Mouse (Mus musculus): Measurements from ENCODE around the gene Ifrd2. TPM values are rescaled to one million over a fixed set of nuclear protein-coding genes. Genes with fewer than 3 reads are reported as not detected.

The Ifrd2 gene
- total and polyA plus RNA-seq, 3 experiments = 147 to 292 TPM; not detected in 1

DNA sequence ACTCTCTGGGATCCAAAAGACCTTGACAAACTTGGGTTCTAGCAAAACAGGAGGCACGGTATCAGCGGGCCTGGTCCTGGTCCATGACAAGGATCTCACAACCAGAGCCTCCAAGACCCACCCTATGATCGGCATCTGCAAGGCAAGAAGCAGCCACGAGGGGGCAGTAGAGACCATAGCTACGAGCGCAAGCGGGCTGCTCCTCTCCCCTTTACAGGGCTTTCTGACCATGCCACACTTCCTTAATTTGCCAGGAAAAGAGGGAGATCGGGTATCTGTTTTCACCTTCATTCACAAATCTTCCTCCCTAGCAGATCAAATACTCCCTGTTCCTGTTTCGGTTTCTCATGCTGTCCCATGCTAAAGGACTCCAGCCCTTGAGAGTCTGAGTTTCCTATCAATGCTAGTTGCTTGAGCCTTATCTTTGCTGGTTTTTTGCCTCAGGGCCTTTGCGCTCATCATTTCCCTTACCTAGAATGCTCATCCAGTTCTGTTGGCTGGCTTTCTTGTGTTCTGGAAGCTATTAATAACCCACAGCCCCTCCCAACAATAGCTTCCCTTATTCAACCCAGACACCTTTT lies 14.7 kb downstream of the Ifrd2 start (continued):
- TF ChIP-seq GATA1 (IDR thresholded peaks at IDR 0.05; ENCODE audit: low read depth, low read length) (peak; percentile 83), ELF1 (IDR thresholded peaks at IDR 0.05; ENCODE audit: low read depth, low read length) (peak; percentile 50; the same call in 1 of the 2 replicates), MEF2A (IDR thresholded peaks at IDR 0.05; ENCODE audit: extremely low read depth, insufficient replicate concordance, low read depth, low read length, poor library complexity, severe bottlenecking) (peak; percentile 72; the same call in 1 of the 2 replicates), MYB (IDR thresholded peaks at IDR 0.05; ENCODE audit: low read depth, low read length) (no peak)

DNA sequence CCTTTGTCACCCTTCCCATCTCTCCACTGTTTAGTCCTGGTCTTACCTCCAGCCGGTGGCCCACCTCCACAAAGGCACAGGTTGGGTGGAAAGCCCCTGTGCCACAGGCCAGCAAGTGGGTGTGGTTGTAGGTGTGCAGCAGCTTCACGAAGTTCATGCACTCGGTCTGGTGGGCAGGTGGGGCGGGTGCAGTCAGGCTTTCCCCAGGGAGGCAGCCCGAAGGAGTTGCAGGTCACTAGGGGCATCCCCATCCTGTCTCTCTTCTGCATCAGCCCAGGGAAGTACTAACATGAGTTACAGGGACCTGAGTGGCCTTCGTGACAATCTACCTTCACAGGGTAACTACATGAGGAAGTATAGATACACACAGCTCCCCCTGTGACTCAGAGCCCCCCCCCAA lies 15.8 kb downstream of the Ifrd2 start:
- TF ChIP-seq JUND (IDR thresholded peaks at IDR 0.05; ENCODE audit: low read depth, low read length) = no peak
- TF ChIP-seq POLR2AphosphoS2 (IDR thresholded peaks at IDR 0.05; ENCODE audit: low read length) = no peak
- TF ChIP-seq GABPA (IDR thresholded peaks at IDR 0.05; ENCODE audit: low read depth, low read length) = no peak
- no peak for TF ChIP-seq TAL1 (IDR thresholded peaks at IDR 0.05; ENCODE audit: low read length)
- no peak for TF ChIP-seq EP300 (IDR thresholded peaks at IDR 0.05; ENCODE audit: low read depth in 1 of 2, low read length in 2 of 2)
- no peak for TF ChIP-seq MXI1 (IDR thresholded peaks at IDR 0.05; ENCODE audit: low read depth, low read length)
- TF ChIP-seq MAFK (IDR thresholded peaks at IDR 0.05; ENCODE audit: borderline replicate concordance, low read depth, low read length) = no peak
- no peak for TF ChIP-seq USF1 (IDR thresholded peaks at IDR 0.05; ENCODE audit: low read depth, low read length)
- no peak for TF ChIP-seq CTCF (IDR thresholded peaks at IDR 0.05 in 2 of 3, conservative IDR thresholded peaks at IDR 0.05 in 1 of 3; ENCODE audit: control insufficient read depth in 1 of 3, insufficient read depth in 1 of 3, low read depth in 2 of 3, low read length in 3 of 3, poor library complexity in 1 of 3, severe bottlenecking in 1 of 3)
- no peak for TF ChIP-seq HCFC1 (IDR thresholded peaks at IDR 0.05; ENCODE audit: low read depth, low read length)
- TF ChIP-seq RCOR1 (IDR thresholded peaks at IDR 0.05; ENCODE audit: low read depth, low read length) = no peak
- TF ChIP-seq CHD2 (IDR thresholded peaks at IDR 0.05; ENCODE audit: low read length) = no peak
- no peak for TF ChIP-seq SIN3A (IDR thresholded peaks at IDR 0.05; ENCODE audit: low read length)
- no peak for TF ChIP-seq BHLHE40 (IDR thresholded peaks at IDR 0.05; ENCODE audit: borderline replicate concordance, low read depth, low read length)
- H3K27me3 ChIP-seq (ENCODE audit: control insufficient read depth in 1 of 2, insufficient read depth in 2 of 2, low read length in 2 of 2) = no peaks in the 10 kb centered on the region
- H3K27ac ChIP-seq (ENCODE audit: control insufficient read depth, low read depth, low read length) = no peak overlapping the region
- no peak for DNase-seq (ENCODE audit: low read depth, low spot score)
- peaks cover 0 to 23% of the 10 kb centered on the region in 2 experiments; a peak in 3 of 4 replicates for H3K4me1 ChIP-seq (ENCODE audit: control insufficient read depth in 1 of 2, insufficient read depth in 2 of 2, low read length in 2 of 2)
- H3K9ac ChIP-seq (ENCODE audit: control insufficient read depth, low read depth, low read length, poor library complexity, severe bottlenecking) = no peak overlapping the region
- no peaks in the 10 kb centered on the region for H3K9me3 ChIP-seq (replicated peaks; ENCODE audit: insufficient read depth, low read length)
- H3K79me2 ChIP-seq (ENCODE audit: control insufficient read depth, insufficient read depth, low read length, poor library complexity) = no peaks in the 10 kb centered on the region; the same call in 1 of the 2 replicates
- H3K36me3 ChIP-seq (ENCODE audit: control insufficient read depth in 1 of 2, insufficient read depth in 2 of 2, low read length in 2 of 2) = peaks cover 0 to 10% of the 10 kb centered on the region in 2 experiments; a peak in 2 of 4 replicates
- H3K4me3 ChIP-seq (ENCODE audit: control insufficient read depth in 1 of 2, insufficient read depth in 1 of 2, low read depth in 2 of 2, low read length in 2 of 2) = no peak overlapping the region

Measured in MEL (cell line).